Mouse (Mus musculus) hindbrain, postnatal 0 days (tissue): ENCODE measurements around the gene Psmb7. TPM values are rescaled to one million over a fixed set of nuclear protein-coding genes. Genes with fewer than 3 reads are reported as not detected.

Experiments used
- ATAC-seq: fragments of 200-750 bp; cut with Nextera tagmentation; 2 replicates; pipeline ENCODE4 v1.8.0; 2017; ENCODE audit warnings: mild to moderate bottlenecking, moderate TSS enrichment, moderate library complexity
- DNase-seq: peaks from one replicate; pipeline ENCODE4 v3.0.0-alpha.2; 2015; ENCODE audit warnings: low spot score
- H3K27ac ChIP-seq: fragments of 300-500 bp; sonication (generic); 2 replicates; pipeline ENCODE4 v1.5.1; 2014; ENCODE audit warnings: mild to moderate bottlenecking
- H3K27me3 ChIP-seq: fragments of 300-500 bp; sonication (generic); 2 replicates; pipeline ENCODE4 v1.6.1; 2014; ENCODE audit warnings: low read length, mixed read lengths; ENCODE audit not compliant: insufficient read depth
- H3K36me3 ChIP-seq: fragments of 300-500 bp; sonication (generic); 2 replicates; pipeline ENCODE4 v1.6.1; 2014; ENCODE audit warnings: low read length, mixed read lengths; ENCODE audit not compliant: insufficient read depth
- H3K4me1 ChIP-seq: fragments of 300-500 bp; sonication (generic); 2 replicates; pipeline ENCODE4 v1.6.1; 2014; ENCODE audit warnings: antibody characterized with exemption, low read length, mixed read lengths; ENCODE audit not compliant: insufficient read depth
- H3K4me2 ChIP-seq: fragments of 300-500 bp; sonication (generic); 2 replicates; pipeline ENCODE4 v1.6.1; 2014; ENCODE audit warnings: low read depth, mild to moderate bottlenecking, low read length, moderate library complexity, mixed read lengths
- H3K4me3 ChIP-seq: fragments of 300-500 bp; sonication (generic); 2 replicates; pipeline ENCODE4 v1.5.1; 2014; ENCODE audit warnings: low read length
- H3K9ac ChIP-seq: fragments of 300-500 bp; sonication (generic); replicated peaks from 2 replicates; pipeline ENCODE4 v1.6.1; 2014; ENCODE audit warnings: mild to moderate bottlenecking, low read length, moderate library complexity, mixed read lengths
- H3K9me3 ChIP-seq: fragments of 300-500 bp; sonication (generic); 2 replicates; pipeline ENCODE4 v1.6.1; 2016; ENCODE audit warnings: low read length, mixed read lengths
- CTCF ChIP-seq: IDR thresholded peaks from 2 replicates; pipeline ENCODE4 v1.5.1; 2016; ENCODE audit warnings: antibody characterized with exemption, control low read depth, low read depth
- WGBS: fragments of 180-500 bp; shearing (Covaris S2); extraction: QIAGEN DNeasy Blood & Tissue Kit; methylation state at CpG from one replicate; pipeline ENCODE4 v1.1.7; 2014; 5-methylcytosine and 5-hydroxymethylcytosine counted together
- polyA plus RNA-seq: library from polyadenylated mRNA; unstranded; fragments of >200 nt; fragmentation: Nextera tagmentation; extraction: Ambion mirVana; gene quantifications from 2 replicates; pipeline ENCODE4 v1.2.1, GENCODE M21; 2015
- total RNA-seq: library from RNA; depleted of rRNA; stranded (reverse); fragments of >200 nt; gene quantifications from 2 replicates; pipeline ENCODE4 v1.2.3, GENCODE M21; 2014

Gene Psmb7
- total and polyA plus RNA-seq, 2 experiments from 2014 or later, result 178 to 300 TPM

DNA sequence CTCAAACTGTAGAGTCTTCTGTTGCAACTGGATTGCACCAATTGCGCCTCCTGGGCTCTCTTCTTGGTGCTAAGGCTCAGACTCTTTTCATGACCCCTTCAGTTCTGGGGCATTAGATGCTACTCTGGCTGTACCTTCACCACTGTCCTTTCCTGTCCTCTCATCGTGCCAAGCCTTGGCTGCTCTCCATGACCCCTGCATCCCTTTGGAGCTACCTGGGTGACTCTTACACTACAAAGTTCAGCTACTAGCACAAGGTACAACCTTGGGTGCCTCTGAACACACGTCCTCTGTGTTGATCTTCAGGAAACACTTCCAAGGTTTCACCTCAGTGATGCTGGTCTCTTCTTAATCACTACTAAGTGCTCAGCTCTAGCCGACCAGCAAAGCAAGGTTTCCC, 81.3 kb downstream of the Psmb7 start:
- no peaks in the 10 kb centered on the region for H3K4me1 ChIP-seq
- no peaks in the 10 kb centered on the region for H3K9me3 ChIP-seq
- no peak overlapping the region for H3K4me2 ChIP-seq
- H3K27me3 ChIP-seq, result no peaks in the 10 kb centered on the region
- peaks cover 10% of the 10 kb centered on the region; the same call in 1 of the 2 replicates for H3K36me3 ChIP-seq
- no peak overlapping the region for H3K27ac ChIP-seq
- H3K9ac ChIP-seq, result no peak overlapping the region
- WGBS, result 87% methylated on average over 4 of the region's 4 CpGs
- no peak for TF ChIP-seq CTCF
- DNase-seq, result no peak
- ATAC-seq, result no peak
- no peak overlapping the region for H3K4me3 ChIP-seq

DNA sequence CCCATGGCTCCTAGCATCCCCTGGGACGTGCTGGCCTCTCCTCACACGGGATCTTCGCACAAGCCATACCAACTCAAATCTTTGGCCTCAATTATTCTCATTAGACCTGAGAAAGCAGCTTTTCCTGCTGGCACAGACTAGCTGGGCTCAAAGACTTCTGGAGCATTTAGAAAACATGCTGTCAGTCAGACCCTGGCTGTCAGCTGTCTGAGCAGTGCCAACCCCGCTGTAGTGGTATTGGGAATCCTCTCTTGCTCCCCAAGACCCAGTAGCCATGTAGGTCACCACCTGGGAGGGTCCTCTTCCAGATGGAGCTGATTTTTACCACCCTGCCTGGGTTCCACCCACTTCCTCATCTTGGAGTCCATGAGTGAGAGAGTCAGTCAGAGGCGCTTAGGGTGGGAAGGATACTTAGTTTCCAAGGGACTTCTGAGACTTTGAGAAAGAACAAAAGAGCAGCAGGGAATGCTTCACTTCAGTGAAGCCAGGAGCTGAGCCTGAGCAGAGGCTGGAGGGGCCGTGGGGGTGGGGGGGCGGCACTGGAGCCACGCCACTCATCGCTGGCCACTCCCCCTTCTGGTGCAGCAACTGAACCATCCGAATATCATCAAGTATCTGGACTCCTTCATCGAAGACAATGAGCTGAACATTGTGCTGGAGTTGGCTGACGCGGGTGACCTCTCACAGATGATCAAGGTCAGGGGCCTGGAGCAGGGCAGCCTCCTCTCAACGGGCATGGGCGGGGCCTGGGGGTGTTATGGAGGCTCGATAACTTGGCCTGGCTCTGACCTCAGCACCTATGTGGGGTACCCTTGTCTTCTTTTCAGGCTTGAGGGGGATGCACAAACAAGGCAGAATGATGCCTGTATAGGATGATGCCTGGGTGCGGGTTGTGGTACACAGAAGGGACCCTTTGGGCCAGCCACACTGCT, 83.3 kb downstream of the Psmb7 start:
- WGBS, result 38% methylated on average over 17 of the region's 17 CpGs
- Histone ChIP-seq H3K36me3 (peaks cover 10% of the 10 kb centered on the region; the same call in 1 of the 2 replicates), H3K9ac (no peak overlapping the region), H3K4me1 (peaks cover 3% of the 10 kb centered on the region; the same call in 1 of the 2 replicates), H3K27me3 (no peaks in the 10 kb centered on the region), H3K9me3 (no peaks in the 10 kb centered on the region), H3K27ac (no peak overlapping the region), H3K4me2 (no peak overlapping the region), H3K4me3 (no peak overlapping the region)
- no peak for DNase-seq
- no peak for TF ChIP-seq CTCF
- ATAC-seq, result peak; percentile 42; the same call in 1 of the 2 replicates

DNA sequence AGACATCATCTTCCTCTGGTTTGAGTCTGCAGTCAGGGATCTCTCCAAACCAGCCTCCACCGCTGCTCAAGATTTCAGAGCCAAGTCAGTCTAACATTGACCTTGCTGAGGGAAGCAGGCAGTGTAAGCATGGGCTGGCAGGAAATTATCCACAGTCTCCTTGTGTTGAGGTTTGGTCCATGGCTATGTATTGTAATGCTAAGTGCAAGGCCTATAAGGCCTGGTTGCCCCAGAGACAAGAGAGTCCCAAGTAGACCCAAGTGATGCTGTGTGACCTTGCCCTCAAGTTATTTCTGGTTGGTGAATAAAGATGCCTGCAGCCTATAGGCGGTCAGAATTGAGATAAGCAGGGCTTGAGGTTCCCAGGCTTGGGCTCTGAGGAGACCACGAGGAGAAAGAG, 87.2 kb downstream of the Psmb7 start:
- Histone ChIP-seq H3K36me3 (peaks cover 10% of the 10 kb centered on the region; the same call in 1 of the 2 replicates), H3K27me3 (no peaks in the 10 kb centered on the region), H3K9ac (no peak overlapping the region), H3K4me3 (no peak overlapping the region), H3K27ac (no peak overlapping the region), H3K4me2 (no peak overlapping the region), H3K4me1 (peaks cover 12% of the 10 kb centered on the region; the same call in 1 of the 2 replicates), H3K9me3 (no peaks in the 10 kb centered on the region)
- no peak for DNase-seq
- TF ChIP-seq CTCF, result no peak
- ATAC-seq, result no peak
- 71% methylated on average over 3 of the region's 3 CpGs for WGBS

DNA sequence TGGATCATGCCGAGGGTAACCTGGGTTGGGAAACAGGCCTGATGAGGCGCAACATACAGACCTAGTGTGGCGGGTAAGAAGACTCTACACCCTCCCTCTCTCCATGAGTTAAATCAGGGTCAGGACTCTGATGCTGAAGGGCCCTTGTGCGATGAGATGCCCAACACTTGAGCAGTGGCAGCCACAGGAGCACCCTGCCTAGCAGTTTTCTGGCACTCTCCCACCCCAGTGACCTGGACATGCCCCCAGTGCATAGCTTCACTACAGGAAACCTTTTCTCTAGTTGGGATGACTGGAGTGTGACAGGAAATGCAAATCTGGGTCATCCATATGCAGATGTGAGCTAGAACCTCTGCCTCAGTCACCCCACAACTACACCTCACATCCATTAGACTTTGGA, 88.2 kb downstream of the Psmb7 start:
- 79% methylated on average over 4 of the region's 4 CpGs for whole genome bisulfite sequencing
- Histone ChIP-seq H3K9ac (no peak overlapping the region), H3K9me3 (no peaks in the 10 kb centered on the region), H3K4me1 (peaks cover 12% of the 10 kb centered on the region; the same call in 1 of the 2 replicates), H3K36me3 (peaks cover 10% of the 10 kb centered on the region; the same call in 1 of the 2 replicates), H3K4me2 (no peak overlapping the region), H3K27me3 (no peaks in the 10 kb centered on the region), H3K4me3 (no peak overlapping the region), H3K27ac (no peak overlapping the region)
- TF ChIP-seq CTCF, result no peak
- ATAC-seq, result no peak
- no peak for DNase-seq

DNA sequence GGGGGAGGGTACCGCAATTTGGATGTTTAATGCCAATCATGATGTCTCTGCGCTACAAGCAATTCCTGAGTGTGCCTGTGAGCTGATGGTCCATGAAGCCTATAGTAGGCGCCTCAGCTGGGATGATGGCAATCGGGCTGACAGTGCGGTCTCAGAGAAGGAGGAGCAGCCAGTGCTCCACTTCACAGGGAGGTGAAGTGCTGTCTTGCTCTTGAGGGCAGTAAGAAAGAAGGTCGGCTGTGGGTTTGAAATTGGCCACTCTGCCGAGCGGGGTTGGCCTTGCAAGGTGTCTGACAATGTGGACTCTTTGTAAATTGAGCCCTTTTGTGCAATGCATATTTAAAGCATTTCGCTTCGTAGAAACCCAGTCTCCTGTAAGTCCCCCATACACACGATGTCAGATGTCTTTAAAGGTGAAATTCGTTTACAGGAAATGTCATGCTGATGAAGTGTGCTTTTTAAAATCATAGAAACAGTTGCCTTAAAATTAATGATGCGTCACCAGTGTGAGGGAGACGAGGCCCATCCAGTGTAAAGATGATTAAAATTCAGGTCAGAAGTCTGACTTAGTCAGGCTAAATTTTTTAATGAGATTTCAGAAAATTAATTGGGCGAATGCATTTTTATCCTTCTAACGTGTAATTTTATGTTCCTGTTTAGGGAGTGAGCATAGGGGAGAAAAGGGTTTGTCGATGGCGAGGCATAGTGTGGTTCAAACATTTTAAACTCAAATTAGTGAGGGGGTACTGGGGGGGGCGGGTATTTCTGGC, 89.5 kb downstream of the Psmb7 start:
- Histone ChIP-seq H3K27me3 (no peaks in the 10 kb centered on the region), H3K27ac (no peak overlapping the region), H3K9ac (no peak overlapping the region), H3K4me2 (no peak overlapping the region), H3K9me3 (no peaks in the 10 kb centered on the region), H3K4me3 (no peak overlapping the region), H3K4me1 (peaks cover 12% of the 10 kb centered on the region; the same call in 1 of the 2 replicates), H3K36me3 (peaks cover 10% of the 10 kb centered on the region; the same call in 1 of the 2 replicates)
- WGBS, result 54% methylated on average over 19 of the region's 19 CpGs
- DNase-seq (no peak), ATAC-seq (peak; percentile 46; the same call in 1 of the 2 replicates)
- TF ChIP-seq CTCF, result no peak

DNA sequence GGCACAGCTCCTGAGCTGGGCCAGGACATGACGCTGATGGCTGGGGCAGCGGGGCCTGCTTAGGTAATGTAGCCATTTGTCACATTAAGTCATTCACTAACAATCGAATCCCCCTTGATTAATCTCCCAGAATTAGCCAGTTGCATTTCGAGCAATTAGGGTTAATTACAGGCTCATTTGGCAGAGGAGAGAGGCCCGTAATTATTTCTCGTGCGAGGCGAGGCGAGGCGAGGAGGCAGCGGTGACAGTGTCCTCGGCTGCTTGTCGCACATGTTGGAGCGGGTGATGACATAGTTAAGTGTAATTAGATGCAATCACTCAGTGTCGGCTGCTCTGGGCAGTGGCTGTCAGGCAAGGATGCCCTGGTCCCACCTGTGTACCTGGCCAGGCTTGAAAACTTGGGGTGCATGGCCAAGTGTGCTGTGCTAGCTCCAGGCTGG, 91.9 kb downstream of the Psmb7 start:
- Histone ChIP-seq H3K4me1 (peaks cover 12% of the 10 kb centered on the region; the same call in 1 of the 2 replicates), H3K4me3 (no peak overlapping the region), H3K9ac (no peak overlapping the region), H3K9me3 (no peaks in the 10 kb centered on the region), H3K27me3 (no peaks in the 10 kb centered on the region), H3K36me3 (no peaks in the 10 kb centered on the region), H3K27ac (no peak overlapping the region), H3K4me2 (no peak overlapping the region)
- TF ChIP-seq CTCF, result no peak
- ATAC-seq, result 0 out of 2 replicates have a peak, but pooled peaks have one; percentile 6
- DNase-seq, result peak; percentile 41
- 56% methylated on average over 15 of the region's 15 CpGs for WGBS
